Mouse (Mus musculus) T-helper 17 cell (primary cell): ENCODE measurements around the gene Rnf222.

Experiments used
- in situ Hi-C, 2 experiments: fragments of 300-600 bp; cut with MboI, MseI; formaldehyde crosslinking; loops; 1 replicate in 1 of 2; 2 replicates in 1 of 2; pipeline ENCODE4 v1.15.1; 2025; ENCODE audit warnings: high pct_unique_total_duplicates in 2 of 2

Gene Rnf222

GRCm38 (mm10) chr11:68888253-68888652 is at the start of gene Rnf222:
TSS of gene Rnf222 (plus strand) at chr11:68888553.
- in situ Hi-C loops: no loop called here

- in situ Hi-C loops: no loop called here
These were observed 48.7 kb upstream of the Rnf222 start for GRCm38 (mm10) chr11:68839606-68840005.

GRCm38 (mm10) chr11:68850862-68851261 is 37.5 kb upstream of the Rnf222 start:
- in situ Hi-C loops: loop anchor here in 1 of 2 experiments (10.0 kb wide), 1 partner anchor 274 kb away; the partner anchor contains the start of genes 9130213A22Rik, Aloxe3 and Hes7

GRCm38 (mm10) chr11:68851644-68852485 is 36.5 kb upstream of the Rnf222 start:
- in situ Hi-C loops: loop anchor here in 1 of 2 experiments (10.0 kb wide), 1 partner anchor 273 kb away; the partner anchor contains the start of genes 9130213A22Rik, Aloxe3 and Hes7

- in situ Hi-C loops: loop anchor here in 1 of 2 experiments (10.0 kb wide), 1 partner anchor 272 kb away; the partner anchor contains the start of genes 9130213A22Rik, Aloxe3 and Hes7
These were observed 35.9 kb upstream of the Rnf222 start for GRCm38 (mm10) chr11:68852486-68852901.

GRCm38 (mm10) chr11:68852932-68853409 is 35.4 kb upstream of the Rnf222 start:
- in situ Hi-C loops: loop anchor here in 1 of 2 experiments (10.0 kb wide), 1 partner anchor 272 kb away; the partner anchor contains the start of genes 9130213A22Rik, Aloxe3 and Hes7

- in situ Hi-C loops: loop anchor here in 1 of 2 experiments (10.0 kb wide), 1 partner anchor 271 kb away; the partner anchor contains the start of genes 9130213A22Rik, Aloxe3 and Hes7
These were observed 34.5 kb upstream of the Rnf222 start for GRCm38 (mm10) chr11:68853611-68854401.

- in situ Hi-C loops: loop anchor here in 1 of 2 experiments (10.0 kb wide), 1 partner anchor 270 kb away; the partner anchor contains the start of genes 9130213A22Rik, Aloxe3 and Hes7
These were observed 33.7 kb upstream of the Rnf222 start for GRCm38 (mm10) chr11:68854621-68855020.

- in situ Hi-C loops: loop anchor here in 1 of 2 experiments (10.0 kb wide), 1 partner anchor 267 kb away; the partner anchor contains the start of genes 9130213A22Rik, Aloxe3 and Hes7
These were observed 31.0 kb upstream of the Rnf222 start for GRCm38 (mm10) chr11:68857329-68857728.

GRCm38 (mm10) chr11:68859943-68860593 is 28.3 kb upstream of the Rnf222 start:
- in situ Hi-C loops: loop anchor here in 1 of 2 experiments (10.0 kb wide), 1 partner anchor 265 kb away; the partner anchor contains the start of genes 9130213A22Rik, Aloxe3 and Hes7

GRCm38 (mm10) chr11:68862260-68862659 is 26.1 kb upstream of the Rnf222 start:
- in situ Hi-C loops: no loop called here

GRCm38 (mm10) chr11:68863631-68864091 is 24.7 kb upstream of the Rnf222 start:
- in situ Hi-C loops: no loop called here

GRCm38 (mm10) chr11:68864544-68865189 is 23.7 kb upstream of the Rnf222 start:
- in situ Hi-C loops: no loop called here

- in situ Hi-C loops: no loop called here
These were observed 17.1 kb upstream of the Rnf222 start for GRCm38 (mm10) chr11:68871277-68871676.

GRCm38 (mm10) chr11:68871748-68872147 is 16.6 kb upstream of the Rnf222 start, which contains the start of gene Ndel1:
TSS of gene Ndel1 (minus strand) at chr11:68871858.
- in situ Hi-C loops: no loop called here

GRCm38 (mm10) chr11:68874841-68875240 is 13.5 kb upstream of the Rnf222 start:
- in situ Hi-C loops: no loop called here

GRCm38 (mm10) chr11:68878811-68879210 is 9.5 kb upstream of the Rnf222 start:
- in situ Hi-C loops: no loop called here

- in situ Hi-C loops: no loop called here
These were observed 6.2 kb upstream of the Rnf222 start for GRCm38 (mm10) chr11:68882107-68882506.

GRCm38 (mm10) chr11:68883843-68884242 is 4.5 kb upstream of the Rnf222 start:
- in situ Hi-C loops: no loop called here

GRCm38 (mm10) chr11:68884368-68884767 is 4.0 kb upstream of the Rnf222 start:
- in situ Hi-C loops: no loop called here
